Mouse (Mus musculus) heart, embryonic 14.5 days (tissue): ENCODE measurements around the gene Hist2h3b. TPM values are rescaled to one million over a fixed set of nuclear protein-coding genes. Genes with fewer than 3 reads are reported as not detected.
"Not testable (repeated sequence)": the region's sequence is repeated elsewhere in the genome, so short reads cannot be mapped to it uniquely, and the experiment has no call there.

Source experiments
- ATAC-seq: fragments of 200-750 bp; cut with Nextera tagmentation; 2 replicates; pipeline ENCODE4 v1.8.0; 2017; ENCODE audit warnings: low read depth, moderate TSS enrichment; ENCODE audit not compliant: insufficient number of reproducible peaks, insufficient read depth, low FRiP score
- H3K27ac ChIP-seq, 2 experiments: fragments of 200-500 bp in 1 of 2; fragments of 300-500 bp in 1 of 2; sonication (generic) in 1 of 2; replicated peaks in 1 of 2; 2 replicates each; pipeline ENCODE4 v1.5.1; 2012 to 2014; ENCODE audit warnings: low read depth in 2 of 2, low read length in 2 of 2, control low read depth in 1 of 2, mild to moderate bottlenecking in 1 of 2, mixed read lengths in 1 of 2; ENCODE audit not compliant: control insufficient read depth in 1 of 2, insufficient read depth in 1 of 2
- H3K27me3 ChIP-seq: fragments of 300-500 bp; sonication (generic); 2 replicates; pipeline ENCODE4 v1.6.1; 2014; ENCODE audit warnings: mild to moderate bottlenecking, low read length, control low read depth; ENCODE audit not compliant: control insufficient read depth, insufficient read depth
- H3K36me3 ChIP-seq: fragments of 300-500 bp; sonication (generic); 2 replicates; pipeline ENCODE4 v1.6.1; 2014; ENCODE audit warnings: mild to moderate bottlenecking, control low read depth, low read length, mixed read lengths; ENCODE audit not compliant: control insufficient read depth, insufficient read depth
- H3K4me1 ChIP-seq, 2 experiments: fragments of 200-500 bp in 1 of 2; fragments of 300-500 bp in 1 of 2; sonication (generic) in 1 of 2; 2 replicates each; pipeline ENCODE4 v1.6.1; 2012 to 2014; ENCODE audit warnings: low read length in 2 of 2, control low read depth in 1 of 2, mixed read lengths in 1 of 2; ENCODE audit not compliant: control insufficient read depth in 2 of 2, insufficient read depth in 2 of 2
- H3K4me2 ChIP-seq: fragments of 300-500 bp; sonication (generic); 2 replicates; pipeline ENCODE4 v1.6.1; 2014; ENCODE audit warnings: mild to moderate bottlenecking, low read length
- H3K4me3 ChIP-seq, 2 experiments: fragments of 200-500 bp in 1 of 2; fragments of 300-500 bp in 1 of 2; sonication (generic) in 1 of 2; 2 replicates each; pipeline ENCODE4 v1.5.1; 2012 to 2014; ENCODE audit warnings: low read length in 2 of 2, mild to moderate bottlenecking in 2 of 2, control low read depth in 1 of 2, low read depth in 1 of 2, moderate library complexity in 1 of 2; ENCODE audit not compliant: control insufficient read depth in 1 of 2, insufficient read depth in 1 of 2
- H3K9ac ChIP-seq: fragments of 300-500 bp; sonication (generic); 2 replicates; pipeline ENCODE4 v1.6.1; 2014; ENCODE audit warnings: mild to moderate bottlenecking, low read length
- H3K9me3 ChIP-seq: fragments of 300-500 bp; sonication (generic); 2 replicates; pipeline ENCODE4 v1.6.1; 2016; ENCODE audit warnings: low read length, control low read depth; ENCODE audit not compliant: control insufficient read depth
- WGBS: fragments of 180-500 bp; shearing (Covaris S2); extraction: QIAGEN DNeasy Blood & Tissue Kit; methylation state at CpG from one replicate; pipeline ENCODE4 v1.1.7; 2014; 5-methylcytosine and 5-hydroxymethylcytosine counted together
- polyA plus RNA-seq: library from polyadenylated mRNA; unstranded; fragments of >200 nt; fragmentation: Nextera tagmentation; extraction: Ambion mirVana; gene quantifications from 2 replicates; pipeline ENCODE4 v1.2.1, GENCODE M21; 2014

Hist2h3b gene
- polyA plus RNA-seq, 1 experiment from 2014 or later: 32.0 TPM

DNA sequence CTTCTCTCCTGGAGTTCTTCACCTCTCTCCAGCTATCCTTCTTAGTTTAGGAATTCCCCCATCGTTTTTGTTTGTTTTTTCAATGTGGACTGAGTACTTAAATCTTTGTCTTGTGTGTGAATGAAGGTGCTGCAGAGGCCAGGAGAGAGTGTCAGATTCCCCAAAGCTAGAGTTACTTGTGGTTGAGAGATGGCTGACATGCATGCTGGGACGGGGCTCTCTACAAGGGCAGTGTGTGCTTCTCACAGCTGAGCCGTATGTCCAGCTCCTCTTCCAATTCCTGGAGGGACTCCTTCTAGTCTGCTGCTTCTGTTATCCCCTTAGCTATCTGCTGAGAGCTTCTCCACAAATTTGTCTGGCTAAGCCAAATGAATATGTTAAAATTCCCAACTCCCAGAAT is 32.6 kb upstream of the Hist2h3b start:
- peaks cover 4 to 17% of the 10 kb centered on the region in 2 experiments; a peak in 3 of 4 replicates for H3K4me1 ChIP-seq
- no peak overlapping the region for H3K9ac ChIP-seq
- no peaks in the 10 kb centered on the region for H3K27me3 ChIP-seq
- no peak overlapping the region for H3K4me3 ChIP-seq
- no peaks in the 10 kb centered on the region for H3K9me3 ChIP-seq
- no peak for ATAC-seq
- WGBS: 52% methylated on average over 3 of the region's 3 CpGs
- H3K27ac ChIP-seq: no peak overlapping the region
- no peak overlapping the region for H3K4me2 ChIP-seq
- no peaks in the 10 kb centered on the region for H3K36me3 ChIP-seq

DNA sequence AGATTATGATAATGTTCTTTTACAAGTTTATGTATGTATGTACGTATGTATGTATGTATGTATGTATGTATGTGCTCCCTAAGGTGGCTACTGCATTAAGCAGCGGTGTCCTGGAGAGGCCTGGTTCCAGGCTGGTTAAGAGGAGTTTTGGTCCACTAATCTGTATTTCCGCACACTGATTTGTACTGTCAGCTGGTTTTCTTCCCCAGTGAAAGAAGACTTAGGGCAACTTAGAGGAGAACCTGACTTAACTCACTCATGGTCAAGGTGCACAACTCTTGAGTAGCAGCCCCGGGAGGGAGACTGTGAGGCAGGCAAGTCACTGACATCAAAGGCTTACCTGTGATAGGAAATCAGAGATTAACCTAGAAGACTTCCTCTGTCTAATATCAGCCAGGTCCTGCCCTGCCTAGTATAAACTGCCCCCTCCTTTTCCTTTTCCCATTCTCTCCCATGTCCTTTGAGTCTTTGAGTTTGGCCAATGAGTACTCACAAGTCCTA is 31.6 kb upstream of the Hist2h3b start:
- Histone ChIP-seq H3K9ac (peak overlapping the region; percentile 80), H3K27me3 (no peaks in the 10 kb centered on the region), H3K36me3 (no peaks in the 10 kb centered on the region), H3K9me3 (no peaks in the 10 kb centered on the region), H3K4me1 (peaks cover 4 to 18% of the 10 kb centered on the region in 2 experiments; a peak in 3 of 4 replicates), H3K27ac (peak overlapping the region in 1 of 2 experiments; percentile 79; a peak in 2 of 4 replicates), H3K4me2 (peak overlapping the region; percentile 73), H3K4me3 (peak overlapping the region in 1 of 2 experiments; percentile 49; a peak in 1 of 4 replicates)
- ATAC-seq: no peak
- WGBS: 80% methylated on average over 4 of the region's 4 CpGs

DNA sequence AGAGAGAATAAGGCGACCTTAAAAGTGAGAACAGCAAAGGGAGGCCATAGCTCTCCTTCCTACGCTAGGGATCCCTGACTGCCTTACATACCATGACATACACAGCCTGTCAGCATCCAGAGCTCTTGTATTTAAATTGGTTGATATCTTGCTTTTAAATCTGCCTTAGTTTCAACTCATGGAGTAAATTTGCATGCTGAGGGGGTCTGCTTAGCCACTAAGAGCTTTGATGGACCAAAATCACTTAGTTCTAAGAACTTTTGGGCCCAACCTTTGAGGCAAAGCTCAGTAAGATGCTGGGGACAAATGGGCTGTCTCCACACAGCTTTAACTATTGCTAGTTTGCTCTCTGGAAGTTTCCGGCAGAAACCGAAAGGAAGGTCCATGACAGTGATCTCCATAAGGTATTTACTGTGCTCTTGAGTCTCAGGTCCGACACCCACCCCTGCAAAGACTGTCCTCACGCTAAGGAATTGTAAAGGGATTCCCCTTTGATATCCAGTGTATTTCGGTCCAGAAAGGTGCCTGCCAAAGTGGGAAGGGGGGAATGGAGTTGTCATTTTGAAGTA is 31.0 kb upstream of the Hist2h3b start:
- Histone ChIP-seq H3K27me3 (no peaks in the 10 kb centered on the region), H3K4me1 (peaks cover 4 to 18% of the 10 kb centered on the region in 2 experiments; a peak in 3 of 4 replicates), H3K4me3 (peak overlapping the region; percentile 42 to 49), H3K4me2 (peak overlapping the region; percentile 73), H3K9me3 (no peaks in the 10 kb centered on the region), H3K9ac (peak overlapping the region; percentile 80), H3K36me3 (no peaks in the 10 kb centered on the region), H3K27ac (peak overlapping the region; percentile 49 to 79; a peak in 3 of 4 replicates)
- ATAC-seq: no peak
- 24% methylated on average over 7 of the region's 7 CpGs for WGBS

DNA sequence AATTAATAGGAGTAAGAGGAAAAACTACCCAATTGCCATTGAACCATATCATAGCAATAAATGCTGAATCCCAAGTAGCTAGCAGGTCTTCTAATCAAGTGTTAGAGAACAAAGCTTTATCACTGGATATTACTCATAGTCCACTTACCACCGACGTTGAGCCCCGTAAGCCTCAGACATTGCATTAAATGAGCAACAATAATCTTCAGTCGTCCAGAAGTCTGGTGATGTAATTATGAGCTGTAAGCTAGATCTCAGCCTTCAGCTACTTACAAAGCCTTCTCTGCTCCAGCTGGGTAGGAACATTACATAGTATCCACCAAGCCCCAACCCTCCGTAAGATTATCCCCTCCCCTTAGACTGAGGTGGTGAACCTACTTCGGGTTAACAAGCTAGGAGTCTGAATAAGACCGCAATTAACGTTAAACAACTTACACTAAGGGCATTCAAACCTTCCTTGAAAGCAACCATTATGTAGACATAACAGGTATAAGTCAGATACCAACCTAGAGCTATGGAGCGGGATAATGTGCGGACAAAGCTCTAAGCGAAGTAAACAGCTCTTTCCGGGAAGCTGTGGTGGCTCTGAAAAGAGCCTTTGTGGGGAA is 30.4 kb upstream of the Hist2h3b start:
- no peak for ATAC-seq
- WGBS: 2% methylated on average over 12 of the region's 12 CpGs
- peak overlapping the region; percentile 73 for H3K4me2 ChIP-seq
- H3K9me3 ChIP-seq: no peaks in the 10 kb centered on the region
- H3K27me3 ChIP-seq: no peaks in the 10 kb centered on the region
- peak overlapping the region; percentile 80 for H3K9ac ChIP-seq
- peak overlapping the region; percentile 42 to 49 for H3K4me3 ChIP-seq
- H3K36me3 ChIP-seq: no peaks in the 10 kb centered on the region
- H3K27ac ChIP-seq: peak overlapping the region; percentile 49 to 79
- peaks cover 4 to 20% of the 10 kb centered on the region in 2 experiments; a peak in 3 of 4 replicates for H3K4me1 ChIP-seq

DNA sequence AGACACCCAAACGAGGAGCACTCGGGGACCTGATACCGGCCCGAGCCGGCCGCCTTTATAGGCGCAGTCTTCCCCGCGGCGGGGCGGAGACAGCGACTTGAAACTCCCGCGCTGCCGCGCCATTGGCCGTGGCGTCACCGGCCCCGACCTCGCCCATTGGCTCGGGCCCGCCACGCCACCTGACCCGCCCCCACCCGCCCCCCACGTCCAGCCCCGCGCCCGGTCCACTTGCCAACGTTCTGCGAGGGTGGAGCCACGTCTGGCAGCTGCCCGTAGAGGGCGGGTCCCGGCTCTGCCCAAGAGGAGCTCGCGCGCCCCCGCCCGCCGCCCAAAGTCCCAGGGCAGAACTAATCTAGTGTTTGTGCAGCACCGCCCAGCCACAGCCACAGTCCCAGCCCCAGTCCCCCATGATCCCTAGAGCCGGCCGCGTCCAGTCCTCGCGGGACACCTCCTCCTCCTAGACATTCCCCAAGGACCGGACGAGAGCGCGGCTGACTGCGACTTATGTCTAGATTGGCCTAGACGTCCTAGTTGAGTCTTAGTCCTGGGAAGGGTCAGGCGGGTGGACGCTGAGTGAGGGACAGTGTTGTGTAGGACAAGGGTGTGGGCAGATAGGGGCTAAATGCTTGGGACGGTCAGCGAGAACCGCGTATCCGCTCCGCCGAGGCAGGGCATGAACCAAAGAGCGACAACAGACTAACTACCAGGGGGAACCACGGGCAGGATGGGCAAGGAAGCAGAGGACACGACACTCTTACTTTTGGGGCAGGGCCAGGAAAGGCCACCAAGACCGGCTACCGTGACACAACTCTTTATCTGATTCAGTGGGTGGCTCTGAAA is 29.3 kb upstream of the Hist2h3b start, which contains the start of gene Hist2h3c2:
Gene Hist2h3c2 (minus strand): TSS at position 174 of the 840 bp plus-strand sequence.
- WGBS: under 1% methylated on average over 17 of the region's 68 CpGs

DNA sequence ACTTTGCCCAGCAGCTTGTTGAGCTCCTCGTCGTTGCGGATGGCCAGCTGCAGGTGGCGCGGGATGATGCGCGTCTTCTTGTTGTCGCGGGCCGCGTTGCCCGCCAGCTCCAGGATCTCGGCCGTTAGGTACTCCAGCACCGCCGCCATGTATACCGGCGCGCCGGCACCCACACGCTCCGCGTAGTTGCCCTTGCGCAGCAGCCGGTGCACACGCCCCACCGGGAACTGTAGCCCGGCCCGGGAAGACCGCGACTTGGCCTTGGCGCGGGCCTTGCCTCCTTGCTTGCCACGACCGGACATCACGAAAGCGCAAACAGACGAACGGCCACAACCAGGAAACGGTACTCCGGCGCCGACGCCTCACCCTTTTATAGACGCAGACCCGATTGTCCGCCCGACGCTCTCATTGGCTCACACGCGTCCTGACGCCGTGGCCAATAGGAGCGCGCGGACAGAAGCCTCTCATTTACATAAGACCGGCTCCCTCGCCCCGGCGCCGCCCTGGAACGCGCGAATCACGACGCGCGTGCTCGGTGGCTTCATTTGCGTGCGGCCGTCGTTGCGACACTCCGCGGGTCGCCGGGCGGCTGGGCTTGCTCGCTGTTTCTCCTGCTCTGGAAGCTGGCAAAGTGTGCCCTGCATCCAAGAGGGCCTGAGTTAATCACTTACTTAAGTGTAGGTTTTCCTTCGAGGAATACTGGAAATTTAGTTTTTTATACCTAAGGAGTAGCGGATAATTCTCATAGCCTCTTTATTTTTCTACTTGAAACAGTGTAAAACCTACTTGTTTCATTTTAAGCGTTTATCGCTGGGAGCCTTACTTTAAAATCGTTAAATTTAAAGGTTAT is 28.3 kb upstream of the Hist2h3b start, which contains the start of gene Hist2h2aa2:
Gene Hist2h2aa2 (minus strand): TSS at position 328 of the 850 bp plus-strand sequence.
- 6% methylated on average over 19 of the region's 85 CpGs for WGBS
- H3K4me2 ChIP-seq: peak within 1 kb of the TSS; percentile 57
- not testable (repeated sequence) for H3K27me3 ChIP-seq, H3K9me3 ChIP-seq, H3K36me3 ChIP-seq
- H3K4me1 ChIP-seq: peaks cover 10 to 31% of the 10 kb centered on the region in 2 experiments
- peak within 1 kb of the TSS; percentile 65 for H3K9ac ChIP-seq
- H3K27ac ChIP-seq: peak within 1 kb of the TSS; percentile 77 to 91
- peak; percentile 82 for ATAC-seq
- H3K4me3 ChIP-seq: peak within 1 kb of the TSS; percentile 29 to 51

More for the DNA sequence above, 29.3 kb upstream of the Hist2h3b start, which contains the start of gene Hist2h3c2:
- peak; percentile 89 for ATAC-seq
- Histone ChIP-seq H3K4me3 (peak within 1 kb of the TSS; percentile 49 to 51), H3K9ac (peak within 1 kb of the TSS; percentile 80), H3K4me2 (peak within 1 kb of the TSS; percentile 73), H3K27ac (peak within 1 kb of the TSS; percentile 79 to 91), H3K4me1 (peaks cover 8 to 27% of the 10 kb centered on the region in 2 experiments)
- not testable (repeated sequence) for H3K27me3 ChIP-seq, H3K36me3 ChIP-seq, H3K9me3 ChIP-seq
